Mouse (Mus musculus) CD4-positive, CD25-positive, alpha-beta regulatory T cell, adult 4 months (primary cell): ENCODE results near the gene Mamdc4. TPM values are rescaled to one million over a fixed set of nuclear protein-coding genes. Genes with fewer than 3 reads are reported as not detected.

Experiments
- ATAC-seq: one replicate; pipeline ENCODE4 v1.8.0; 2017
- polyA plus RNA-seq, 2 experiments: library from polyadenylated mRNA; unstranded; fragments of 100-300 nt; shearing (Covaris generic); gene quantifications; one replicate each; pipeline ENCODE4 v1.2.1; 2017

Gene Mamdc4
- polyA plus RNA-seq: 1 to 10 TPM; 1.6 to 4.7 TPM

DNA sequence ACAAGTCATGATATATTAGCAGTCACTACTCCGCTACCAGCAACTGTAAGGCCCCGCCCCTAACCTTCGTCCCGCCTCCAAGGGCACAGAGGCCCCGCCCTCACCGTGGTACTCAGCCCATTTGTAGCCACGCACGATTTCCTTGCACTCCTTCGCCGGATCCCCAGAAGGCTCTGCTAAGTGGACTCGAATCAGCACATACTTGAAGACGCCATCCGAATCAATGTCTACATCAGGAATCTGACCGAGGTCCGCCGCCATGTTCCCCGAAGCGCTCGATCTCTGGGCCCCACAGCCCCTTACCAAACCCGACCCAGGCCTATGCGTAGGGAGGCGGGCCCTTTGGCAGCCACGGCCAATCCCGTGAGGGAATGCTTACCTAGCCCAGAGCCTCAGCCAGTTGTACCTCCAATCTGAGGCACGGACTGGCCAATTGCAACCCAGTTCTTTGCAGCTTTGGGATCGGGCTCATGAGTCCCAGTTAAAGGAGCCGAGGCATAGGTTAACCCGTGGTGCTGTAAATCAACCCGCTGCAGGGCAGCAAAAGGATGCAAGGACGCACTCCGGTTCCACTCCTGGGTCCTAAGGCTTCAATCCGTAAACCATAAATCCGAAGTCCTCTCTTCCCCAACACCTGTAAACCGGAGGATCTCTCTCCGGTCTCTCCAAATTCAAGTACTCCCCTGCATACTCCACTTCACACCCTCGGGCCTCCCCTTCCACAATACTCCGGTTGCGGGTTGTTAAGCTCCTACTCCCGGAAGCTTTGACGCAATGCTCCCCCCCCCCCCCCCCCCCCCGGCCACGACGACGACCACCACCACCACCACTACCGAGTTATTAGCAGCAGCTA is at the start of gene Mamdc4, which contains the start of gene Phpt1:
Gene Mamdc4, minus strand, starts transcription at position 267 of the 853 bp plus-strand sequence.
Gene Phpt1, minus strand, starts transcription at position 646 of the 853 bp plus-strand sequence.
- peak; percentile 96 for ATAC-seq

GRCm38 (mm10) chr2:25621229-25622200 is 46.9 kb upstream of the Mamdc4 start, which contains the start of gene Tmem141:
Gene Tmem141, minus strand, starts transcription at chr2:25622005.
- peak; percentile 41 for ATAC-seq

- ATAC-seq: no peak
These were observed 46.2 kb upstream of the Mamdc4 start for GRCm38 (mm10) chr2:25620852-25621228.

DNA sequence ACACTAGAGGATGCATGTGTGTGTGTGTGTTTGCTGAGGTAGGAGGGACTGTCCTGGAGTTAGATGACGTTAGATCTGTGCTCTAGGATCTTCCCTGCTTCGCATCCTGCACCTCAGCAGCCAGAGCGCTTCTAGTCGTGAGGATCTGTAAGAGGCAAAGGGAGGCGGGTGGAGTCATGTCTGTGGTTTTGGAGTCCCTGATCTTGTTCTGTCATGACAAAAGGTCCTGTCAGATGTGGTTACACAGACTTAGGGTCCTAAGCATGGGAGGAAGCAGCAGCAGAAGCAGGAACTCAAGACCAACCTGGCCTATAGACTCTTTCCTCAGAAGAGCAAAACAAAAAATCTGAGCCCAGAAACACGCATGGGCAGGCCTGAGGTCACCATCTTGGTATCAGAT is 45.7 kb upstream of the Mamdc4 start:
- peak; percentile 45 for ATAC-seq

- ATAC-seq: no peak
These were observed 42.9 kb upstream of the Mamdc4 start, which contains the start of gene Ccdc183 for GRCm38 (mm10) chr2:25617578-25617977. Gene Ccdc183, minus strand, starts transcription at chr2:25617678.

GRCm38 (mm10) chr2:25616398-25616797 is 41.8 kb upstream of the Mamdc4 start:
- ATAC-seq: no peak

DNA sequence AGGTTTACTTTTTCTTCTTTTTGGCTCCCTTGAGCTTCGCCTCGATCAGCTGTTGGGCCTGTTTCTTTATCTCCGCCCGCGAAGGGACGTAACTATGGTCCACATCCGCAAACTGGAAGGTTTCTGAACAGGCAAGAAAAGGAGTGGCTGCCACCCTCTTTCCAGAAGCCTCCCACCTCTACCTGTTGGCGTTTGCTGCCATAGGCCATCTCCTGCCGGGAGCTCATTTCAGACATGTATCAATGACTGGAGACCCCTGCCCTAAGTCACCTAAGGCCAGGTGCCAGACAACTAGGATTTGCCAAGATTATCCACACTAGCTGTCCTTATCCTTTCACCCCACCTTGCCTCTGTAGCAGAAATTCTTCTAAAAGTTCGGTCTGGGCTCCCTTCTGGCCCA is 34.0 kb upstream of the Mamdc4 start:
- ATAC-seq: peak; percentile 44

- peak; percentile 82 for ATAC-seq
These were observed 33.3 kb upstream of the Mamdc4 start, which contains the start of gene Rabl6 for GRCm38 (mm10) chr2:25607761-25608622. Gene Rabl6, minus strand, starts transcription at chr2:25608521.

- no peak for ATAC-seq
These were observed 27.9 kb upstream of the Mamdc4 start for GRCm38 (mm10) chr2:25602526-25602925.

DNA sequence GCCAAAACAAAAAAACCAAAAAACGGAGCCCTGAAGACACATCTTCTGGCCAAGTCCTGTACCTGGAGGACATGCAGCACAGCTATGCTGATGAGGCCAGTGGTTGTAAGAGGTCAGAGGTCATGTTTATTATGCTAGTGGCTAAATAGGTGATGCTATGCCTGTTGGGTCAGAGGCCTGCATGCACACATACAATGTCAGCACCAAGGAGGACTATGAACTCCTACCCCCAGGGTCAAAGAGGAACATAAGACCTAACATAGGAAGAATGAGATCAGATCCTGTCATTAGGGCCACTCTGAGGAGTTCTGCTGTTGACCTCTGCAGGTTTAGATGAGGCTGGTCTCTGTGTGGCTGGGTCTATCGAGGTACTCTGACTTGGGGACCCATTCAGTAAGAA is 25.4 kb upstream of the Mamdc4 start:
- ATAC-seq: no peak

- ATAC-seq: no peak
These were observed 24.1 kb upstream of the Mamdc4 start for GRCm38 (mm10) chr2:25598749-25599148.

DNA sequence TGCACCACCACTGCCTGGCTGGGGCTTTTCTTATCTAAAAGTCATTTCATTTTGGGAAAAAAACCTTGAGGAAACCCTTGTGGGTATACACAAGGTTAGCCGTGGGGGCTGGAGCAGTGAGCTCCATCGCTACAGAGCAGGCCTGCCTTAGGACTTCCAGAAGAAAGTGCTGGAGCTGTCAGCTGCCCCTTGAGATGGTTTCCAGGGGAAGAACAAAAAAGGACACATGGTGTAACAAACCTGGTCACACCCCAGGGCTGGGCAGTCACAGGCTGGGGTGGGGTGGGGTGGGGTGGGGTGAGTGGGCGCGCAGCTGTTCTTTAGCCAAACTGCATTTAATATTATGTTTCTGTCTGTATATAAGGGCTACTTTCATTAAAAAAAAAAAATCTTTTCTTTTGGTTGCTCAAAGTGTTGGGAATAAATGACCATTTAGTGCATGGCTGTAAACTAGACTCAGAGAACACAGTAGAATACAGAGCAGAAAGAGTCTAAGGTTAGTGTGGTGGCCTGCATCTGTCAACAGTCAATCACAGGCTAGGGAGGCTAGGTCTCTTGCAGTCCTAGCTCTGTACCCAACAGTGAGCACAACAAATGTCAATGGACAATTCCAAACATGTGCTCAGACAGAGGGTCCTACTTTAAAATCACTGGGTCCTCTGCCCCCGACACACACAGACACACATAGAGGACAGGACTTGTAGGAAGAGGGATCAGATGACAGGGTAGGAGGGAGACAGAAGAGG is 22.3 kb upstream of the Mamdc4 start:
- no peak for ATAC-seq

- ATAC-seq: no peak
These were observed 17.2 kb upstream of the Mamdc4 start for GRCm38 (mm10) chr2:25591863-25592262.

DNA sequence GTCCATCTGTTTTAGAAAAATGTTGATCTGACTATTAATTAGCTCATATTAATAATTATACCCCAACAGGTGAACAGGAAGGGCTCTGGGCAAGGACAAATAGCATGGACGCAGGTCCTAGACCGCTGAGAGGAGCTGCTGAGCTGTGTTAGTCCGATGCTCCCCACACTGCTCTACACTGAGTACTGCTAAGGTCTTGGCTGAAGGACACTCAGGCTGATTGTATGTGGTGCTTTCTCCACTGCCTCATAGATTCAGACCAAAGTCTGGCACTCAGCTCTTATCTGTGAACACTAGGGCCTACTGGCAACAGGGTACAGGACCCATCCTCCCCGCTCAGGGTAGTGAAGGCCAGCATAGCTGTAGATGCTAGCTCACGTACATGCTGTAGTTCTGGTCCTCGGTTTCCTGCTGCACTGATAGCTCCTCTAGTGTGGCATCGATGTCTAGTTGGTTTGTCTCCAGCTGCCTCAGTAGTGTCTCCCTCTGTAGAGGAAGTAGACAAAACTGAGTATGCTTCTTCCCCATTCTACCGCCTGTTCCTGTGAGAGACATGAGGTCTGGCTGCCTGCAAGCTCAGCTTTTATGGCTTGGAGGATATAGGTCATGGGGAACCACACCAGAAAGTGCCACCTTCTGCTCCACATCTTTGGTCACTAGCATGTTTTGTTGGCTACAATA is 13.7 kb upstream of the Mamdc4 start:
- ATAC-seq: no peak

DNA sequence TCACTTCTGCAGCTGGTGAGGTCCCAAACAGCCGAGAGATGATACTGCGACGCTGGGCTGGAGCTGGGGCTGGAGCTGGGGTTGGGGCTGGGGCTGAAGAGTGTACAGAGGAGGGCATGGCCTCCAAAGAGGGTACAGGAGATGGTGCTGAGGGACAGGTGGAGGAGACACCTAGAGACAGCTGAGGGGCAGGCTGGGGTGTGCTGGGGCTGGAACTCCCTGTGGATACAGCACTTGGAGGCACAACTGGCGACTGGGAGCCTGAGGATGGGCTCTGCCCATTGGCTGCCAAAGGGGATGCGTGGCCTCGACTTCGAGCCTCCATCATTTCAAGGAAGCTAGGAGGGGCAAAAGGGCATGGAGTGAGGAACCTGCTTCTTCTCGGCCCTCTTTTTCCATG is 12.6 kb upstream of the Mamdc4 start:
- no peak for ATAC-seq

- no peak for ATAC-seq
These were observed 11.0 kb upstream of the Mamdc4 start for GRCm38 (mm10) chr2:25585601-25586000.

DNA sequence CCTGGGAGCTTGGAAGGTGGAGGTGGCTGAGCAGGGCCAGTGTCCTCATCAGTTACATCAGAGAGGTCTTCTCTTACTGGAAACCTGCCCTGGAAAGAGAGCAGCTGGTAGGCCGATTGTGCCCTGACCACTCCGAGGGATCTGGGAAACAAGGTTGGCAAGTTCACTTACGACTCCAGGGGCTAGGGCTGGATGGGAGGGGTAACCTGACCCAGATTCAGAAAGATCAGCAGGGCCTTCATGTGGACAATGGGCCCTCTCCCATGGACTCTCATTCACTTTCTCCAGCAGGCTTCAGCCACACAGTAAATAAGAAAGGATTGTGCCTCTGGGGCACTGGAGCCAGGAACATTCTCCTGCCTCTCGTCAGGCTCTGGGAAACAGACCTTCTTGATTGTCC is 10.2 kb upstream of the Mamdc4 start:
- no peak for ATAC-seq

GRCm38 (mm10) chr2:25584152-25584551 is 9.5 kb upstream of the Mamdc4 start:
- ATAC-seq: no peak

DNA sequence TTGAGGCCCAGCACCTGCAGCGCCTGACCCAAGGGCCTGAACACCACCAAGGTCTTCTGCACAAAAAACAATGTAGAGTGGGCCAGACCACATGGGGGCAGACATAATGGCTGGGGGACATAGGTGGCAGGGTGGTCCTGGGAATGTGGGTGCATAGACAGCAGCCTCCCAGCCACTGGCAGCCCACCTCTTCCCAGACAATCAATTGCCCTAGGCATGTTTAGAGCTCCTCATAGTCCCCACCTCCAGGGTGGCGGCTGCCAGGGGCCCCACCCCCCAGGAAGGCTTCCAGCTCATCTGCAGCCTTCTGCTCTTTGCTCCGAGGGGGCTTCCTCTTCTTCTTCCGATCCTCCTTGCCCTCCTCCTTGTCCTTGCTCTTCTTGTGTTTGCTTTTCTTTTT is 8.9 kb upstream of the Mamdc4 start:
- ATAC-seq: no peak

GRCm38 (mm10) chr2:25583120-25583481 is 8.5 kb upstream of the Mamdc4 start:
- no peak for ATAC-seq
